Mouse (Mus musculus): ENCODE measurements around the gene Vipas39.

Gene Vipas39

GRCm38 (mm10) chr12:87266827-87267603 is 959 bp upstream of the Vipas39 start:
- DNase-seq (ENCODE audit: low spot score) = peak; percentile 60

- no peak for DNase-seq (ENCODE audit: low spot score)
Measured at GRCm38 (mm10) chr12:87265444-87265843, 612 bp downstream of the Vipas39 start.

- no peak for DNase-seq (ENCODE audit: low spot score)
Measured at GRCm38 (mm10) chr12:87260562-87260961, 5.5 kb downstream of the Vipas39 start.

DNA sequence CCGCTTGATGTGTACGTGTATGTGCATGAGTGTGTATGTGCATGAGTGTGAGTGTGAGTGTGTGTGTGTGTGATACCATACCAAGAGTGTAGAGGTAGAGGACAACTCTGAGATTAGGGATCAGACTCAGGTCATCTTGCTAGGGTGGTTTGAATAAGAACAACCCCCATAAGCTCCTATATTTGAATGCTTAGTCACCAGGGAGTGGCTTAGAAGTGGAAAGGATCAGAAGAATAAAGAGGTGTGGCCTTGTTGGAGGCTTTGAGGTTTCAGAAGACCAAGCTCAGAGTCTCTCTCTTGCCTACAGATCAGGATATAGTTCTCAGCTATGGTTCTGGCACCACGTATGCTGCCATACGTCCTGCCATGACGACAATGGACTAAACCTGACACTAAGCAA is 9.4 kb downstream of the Vipas39 start:
- no peak for DNase-seq (ENCODE audit: low spot score)

DNA sequence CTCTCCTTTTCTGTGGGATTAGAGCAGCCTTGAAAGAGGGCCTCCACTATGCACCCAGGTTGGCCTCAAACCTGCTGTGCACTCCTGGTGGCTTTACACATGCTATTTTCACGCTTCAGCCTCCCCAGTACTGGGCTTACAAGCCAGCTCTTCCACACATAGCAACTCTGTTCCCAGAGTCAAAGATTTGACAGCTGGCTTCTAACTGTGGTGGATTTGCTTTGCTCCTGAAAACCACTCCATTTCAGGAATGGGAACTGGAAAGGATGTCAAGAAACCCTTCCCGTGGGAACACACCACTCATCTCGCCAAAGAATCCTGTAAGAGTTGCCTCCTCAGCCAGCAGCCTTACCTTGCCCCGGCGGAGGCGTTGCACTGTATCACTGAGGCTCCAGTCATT is 12.2 kb downstream of the Vipas39 start:
- no peak for DNase-seq (ENCODE audit: low spot score)

DNA sequence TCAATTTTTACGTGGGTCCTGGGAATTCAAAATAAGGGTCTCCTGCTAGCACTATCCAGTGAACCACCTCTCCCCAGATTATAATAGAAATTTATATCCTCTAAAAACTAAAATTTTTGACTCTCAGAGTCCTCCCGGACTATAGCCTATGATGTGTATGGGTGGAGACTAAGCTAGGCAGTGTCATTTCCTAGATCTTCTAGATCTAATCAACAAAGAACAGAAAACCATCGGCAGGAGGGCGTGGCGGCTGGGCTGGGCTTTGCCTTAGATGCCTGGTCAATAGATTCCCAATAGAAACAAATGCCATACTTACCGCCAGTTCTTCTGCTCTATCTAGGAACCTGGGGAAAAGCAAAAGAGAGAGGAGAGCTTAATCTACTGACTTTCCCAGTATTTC is 15.9 kb downstream of the Vipas39 start:
- DNase-seq (ENCODE audit: low spot score) = no peak

DNA sequence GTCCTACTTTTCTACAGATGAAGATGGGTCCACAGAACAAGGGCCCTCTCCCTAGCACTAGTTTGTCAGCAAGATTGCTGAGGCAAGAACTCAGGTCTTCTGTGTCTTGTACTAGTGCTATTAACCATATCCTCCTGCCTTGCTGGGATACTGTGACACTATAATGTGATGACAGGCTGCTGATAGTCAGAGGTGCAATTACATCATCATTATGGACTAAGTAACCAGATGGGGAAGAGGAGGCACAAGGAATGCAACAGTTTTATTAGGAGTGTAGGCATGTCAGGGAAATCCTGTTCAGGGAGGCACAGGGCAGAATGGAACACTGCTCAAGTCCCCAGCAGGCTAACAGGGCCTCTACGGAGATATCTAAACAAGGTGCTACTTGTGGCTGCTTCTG is 27.4 kb downstream of the Vipas39 start, which contains the start of gene Noxred1:
Noxred1 (minus strand) TSS at position 101 of the 400 bp plus-strand sequence.
- no peak for DNase-seq (ENCODE audit: low spot score)

- no peak for DNase-seq (ENCODE audit: low spot score)
Measured at GRCm38 (mm10) chr12:87236882-87237483, 29.1 kb downstream of the Vipas39 start.

DNA sequence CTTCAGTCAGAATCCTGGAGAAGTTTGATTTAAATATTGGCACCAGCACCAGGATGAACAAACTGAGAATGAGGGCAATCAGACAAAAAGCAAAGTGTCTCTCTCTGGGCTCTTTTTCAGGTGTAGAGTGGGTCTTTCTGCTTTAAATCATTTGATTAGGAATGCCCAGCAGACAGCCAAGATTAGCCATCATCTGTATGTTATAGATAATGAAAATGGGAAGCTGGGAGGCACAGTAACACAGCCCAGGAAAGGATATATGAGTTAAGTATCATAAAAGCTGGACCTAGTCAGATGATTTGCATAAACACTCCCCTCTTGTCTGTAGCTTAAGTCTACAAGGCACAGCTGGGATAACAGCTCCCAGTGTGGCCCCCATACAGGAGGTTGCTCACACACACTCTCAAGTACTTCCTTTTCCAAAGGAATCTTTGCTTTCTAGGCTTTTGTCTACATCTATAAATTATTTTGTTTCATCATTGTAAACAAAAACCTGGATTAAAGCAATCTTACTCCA is 35.6 kb downstream of the Vipas39 start:
- no peak for DNase-seq (ENCODE audit: low spot score)

- no peak for DNase-seq (ENCODE audit: low spot score)
Measured at GRCm38 (mm10) chr12:87229633-87230032, 36.4 kb downstream of the Vipas39 start.

- DNase-seq (ENCODE audit: low spot score) = no peak
Measured at GRCm38 (mm10) chr12:87226801-87227200, 39.3 kb downstream of the Vipas39 start.

GRCm38 (mm10) chr12:87224950-87225349 is 41.1 kb downstream of the Vipas39 start:
- DNase-seq (ENCODE audit: low spot score) = no peak

DNA sequence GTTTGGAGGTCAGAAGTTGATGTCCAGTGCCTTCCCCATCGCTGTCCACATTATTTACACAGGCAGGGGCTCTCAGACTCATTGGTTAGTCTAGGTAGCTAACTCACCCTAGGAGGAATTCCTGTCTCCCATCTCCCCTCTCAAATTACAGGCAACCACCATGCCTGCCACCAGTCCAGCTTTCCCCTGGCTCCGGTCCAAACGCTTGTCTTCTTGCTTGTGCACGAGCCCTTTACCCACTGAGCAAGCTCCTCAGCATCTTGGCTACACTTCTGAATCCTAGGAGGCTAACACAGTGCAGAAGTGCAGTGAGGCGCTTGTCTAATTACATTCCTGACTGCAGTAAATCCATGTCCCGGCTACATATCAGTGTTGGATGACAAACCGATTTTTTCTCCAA is 46.7 kb downstream of the Vipas39 start:
- peak; percentile 51 for DNase-seq (ENCODE audit: low spot score)

DNA sequence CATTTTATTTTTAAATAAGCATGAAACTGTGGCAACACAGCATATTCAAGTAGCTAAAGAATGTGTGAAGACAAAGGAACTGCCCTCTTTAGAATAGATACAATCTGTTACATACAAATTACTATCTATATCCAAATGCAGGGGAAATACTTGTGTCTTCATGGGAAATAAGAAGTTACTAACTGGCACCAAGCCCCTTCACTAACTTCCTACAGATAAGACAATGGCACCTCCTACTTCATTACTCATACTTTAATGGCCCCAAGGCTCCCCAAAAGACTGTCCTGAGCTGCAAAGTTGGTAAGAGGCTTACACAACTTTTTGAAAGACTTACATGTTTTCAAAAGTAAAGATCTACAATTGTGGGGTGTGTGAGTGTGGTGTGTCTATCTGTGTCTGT is 48.5 kb downstream of the Vipas39 start:
- no peak for DNase-seq (ENCODE audit: low spot score)

- DNase-seq (ENCODE audit: low spot score) = no peak
Measured at GRCm38 (mm10) chr12:87216053-87216452, 50.0 kb downstream of the Vipas39 start.

GRCm38 (mm10) chr12:87212844-87213606 is 53.0 kb downstream of the Vipas39 start:
- DNase-seq (ENCODE audit: low spot score) = no peak

DNA sequence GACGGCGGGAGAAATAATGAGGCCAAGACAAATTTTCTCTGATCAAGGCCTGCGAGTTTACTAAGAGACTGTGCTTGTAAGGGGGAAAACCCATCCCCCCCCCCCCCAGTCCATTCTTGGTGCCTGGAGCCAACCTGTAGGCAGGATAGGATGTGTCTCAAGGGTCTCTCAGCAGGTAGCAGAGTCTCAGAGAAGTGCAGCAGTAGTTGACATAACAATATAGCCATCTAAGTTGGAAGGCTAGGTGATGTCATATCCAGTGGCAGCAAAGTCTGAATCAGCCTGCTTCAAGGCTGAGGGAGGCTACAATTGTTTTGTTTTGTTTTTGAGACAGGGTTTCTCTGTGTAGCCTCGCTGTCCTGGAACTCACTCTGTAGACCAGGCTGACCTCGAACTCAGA is 60.3 kb downstream of the Vipas39 start:
- DNase-seq (ENCODE audit: low spot score) = peak; percentile 4

GRCm38 (mm10) chr12:87201694-87202093 is 64.4 kb downstream of the Vipas39 start:
- no peak for DNase-seq (ENCODE audit: low spot score)

DNA sequence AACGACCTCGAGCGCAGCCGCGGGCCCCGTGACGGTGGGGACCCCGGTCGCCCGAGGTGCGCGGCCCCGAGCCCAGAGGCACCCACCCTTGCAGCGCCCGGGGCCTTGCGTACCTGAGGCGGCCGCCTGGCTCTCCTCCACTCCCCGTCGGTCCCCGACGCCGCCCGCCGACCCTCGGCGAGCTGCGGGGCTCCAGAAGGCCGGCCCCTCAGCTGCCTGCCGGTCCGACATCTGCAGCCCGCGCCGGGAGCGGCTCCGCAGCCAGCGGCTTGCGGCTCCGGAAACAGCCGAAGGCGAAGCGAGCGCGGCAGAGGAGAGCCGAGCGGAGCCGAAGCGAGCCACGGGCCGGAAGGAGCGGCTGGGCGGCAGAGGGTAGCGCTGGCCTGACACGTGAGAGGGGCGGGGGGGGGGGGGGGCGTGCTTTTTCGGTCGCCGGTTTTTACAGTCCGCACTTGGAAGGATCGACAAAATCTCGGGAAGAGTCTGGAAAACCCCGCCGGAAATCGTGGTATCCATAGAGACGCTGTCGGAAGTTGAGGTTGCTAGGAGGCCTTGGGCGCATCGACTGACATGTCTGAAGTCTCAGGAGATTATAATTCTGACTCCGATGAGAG is 66.0 kb downstream of the Vipas39 start, which contains the start of gene Tmed8:
Tmed8 (minus strand) TSS at position 482 of the 614 bp plus-strand sequence.
- peak; percentile 86 for DNase-seq (ENCODE audit: low spot score)

GRCm38 (mm10) chr12:87199206-87199972 is 66.7 kb downstream of the Vipas39 start, which contains the start of gene Samd15:
Gene Samd15, plus strand, starts transcription at chr12:87199723.
- DNase-seq (ENCODE audit: low spot score) = peak; percentile 72

DNA sequence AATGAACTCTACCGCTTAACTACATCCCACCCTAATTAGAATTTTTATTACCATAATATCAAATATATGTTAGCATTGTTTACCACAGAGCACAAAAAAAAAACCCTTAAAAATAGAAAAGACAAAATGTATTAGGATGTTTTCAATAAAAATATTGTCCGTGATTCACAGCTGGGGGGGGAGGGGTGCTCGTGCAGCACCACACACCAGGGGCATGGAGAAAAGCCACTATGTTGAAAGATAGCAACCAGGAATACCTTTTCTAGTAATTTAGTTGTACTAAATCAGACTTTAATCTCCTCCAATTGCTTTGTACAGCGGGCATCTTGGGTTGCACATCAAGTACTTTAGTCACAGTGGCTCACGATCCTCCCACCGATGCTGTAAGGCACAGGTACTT is 67.3 kb downstream of the Vipas39 start:
- DNase-seq (ENCODE audit: low spot score) = no peak

Measured in testis, postnatal 10 days (tissue).